In the genomic region with DNA sequence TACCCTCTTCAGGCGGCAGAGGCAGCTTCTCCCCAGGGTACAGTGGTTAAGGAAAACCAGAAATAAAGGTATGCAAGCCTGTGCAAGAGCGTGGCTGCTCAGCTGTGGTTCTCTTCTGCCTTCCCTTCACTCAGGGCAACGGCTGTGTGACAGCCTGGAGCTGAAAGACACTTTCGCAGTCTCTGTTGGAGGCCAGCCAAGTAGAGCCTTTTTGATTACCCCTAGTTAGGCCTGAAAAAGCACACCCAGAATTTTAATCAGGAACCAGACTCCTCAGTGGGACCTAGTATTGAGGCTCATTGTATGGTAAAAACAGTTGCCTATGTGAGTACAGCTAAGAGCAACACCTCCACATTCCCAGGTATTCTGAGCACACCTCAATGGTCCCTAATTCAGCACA, we compare ENCODE assay signal across 10 mouse cellular contexts.
DNase-seq lines count a peak whose midpoint lies in the region; ATAC-seq and TF ChIP-seq lines count a peak whose summit lies in the region.
"Had no signal": no experiment of that assay in that cellular context is flagged by ENCODE, and none has a peak within 500 bp of the region (broad histone marks: within the 10 kb centered on the region; RNA-seq: fewer than 3 reads in every experiment).

No protein-coding gene starts in this region.

- H3K27me3 ChIP-seq in hindbrain, embryonic 12.5 days: no peaks in the 10 kb centered on the region
- no peaks in the 10 kb centered on the region for H3K27me3 ChIP-seq in hindbrain, embryonic 10.5 days (ENCODE audit: insufficient read depth, poor library complexity, severe bottlenecking)
- no peaks in the 10 kb centered on the region for H3K27me3 ChIP-seq in hindbrain, postnatal 0 days (ENCODE audit: insufficient read depth, low read length)
- no peaks in the 10 kb centered on the region for H3K27me3 ChIP-seq in midbrain, postnatal 0 days (ENCODE audit: insufficient read depth, low read length)

- H3K27ac ChIP-seq in hindbrain, embryonic 12.5 days: 0 out of 2 replicates have a peak overlapping the region, but pooled peaks have one; percentile 35
- H3K27ac ChIP-seq in hindbrain, embryonic 10.5 days: no peak overlapping the region
- H3K27ac ChIP-seq in hindbrain, postnatal 0 days: 0 out of 2 replicates have a peak overlapping the region, but pooled peaks have one; percentile 16
- no peak overlapping the region for H3K27ac ChIP-seq in midbrain, postnatal 0 days (ENCODE audit: low read depth, low read length)
- H3K27ac ChIP-seq: liver, embryonic 14.5 days had no signal

- peak; percentile 63 for ATAC-seq in hindbrain, embryonic 12.5 days (ENCODE audit: low FRiP score)
- peak; percentile 78 for ATAC-seq in hindbrain, postnatal 0 days
- ATAC-seq in midbrain, postnatal 0 days (ENCODE audit: low FRiP score): peak; percentile 66; the same call in 1 of the 2 replicates

- no peak overlapping the region for H3K4me3 ChIP-seq in hindbrain, embryonic 12.5 days
- no peak overlapping the region for H3K4me3 ChIP-seq in hindbrain, embryonic 10.5 days
- no peak overlapping the region for H3K4me3 ChIP-seq in hindbrain, postnatal 0 days (ENCODE audit: low read length)
- no peak overlapping the region for H3K4me3 ChIP-seq in midbrain, postnatal 0 days (ENCODE audit: low read depth, low read length)

- H3K4me1 ChIP-seq in hindbrain, embryonic 12.5 days: 0 out of 2 replicates have a peak, but pooled peaks cover 6% of the 10 kb centered on the region
- no peaks in the 10 kb centered on the region for H3K4me1 ChIP-seq in hindbrain, embryonic 10.5 days (replicated peaks)
- no peaks in the 10 kb centered on the region; the same call in 1 of the 2 replicates for H3K4me1 ChIP-seq in hindbrain, postnatal 0 days (ENCODE audit: insufficient read depth, low read length)
- H3K4me1 ChIP-seq in midbrain, postnatal 0 days (ENCODE audit: insufficient read depth, low read length): 0 out of 2 replicates have a peak, but pooled peaks cover 2% of the 10 kb centered on the region

- H3K9ac ChIP-seq in hindbrain, embryonic 12.5 days: no peak overlapping the region
- H3K9ac ChIP-seq in hindbrain, postnatal 0 days (replicated peaks; ENCODE audit: low read length): no peak overlapping the region
- H3K9ac ChIP-seq in midbrain, postnatal 0 days (replicated peaks; ENCODE audit: low read length, poor library complexity, severe bottlenecking): no peak overlapping the region
- H3K9ac ChIP-seq: liver, embryonic 14.5 days had no signal

- no peaks in the 10 kb centered on the region for H3K36me3 ChIP-seq in hindbrain, embryonic 12.5 days
- H3K36me3 ChIP-seq in hindbrain, embryonic 10.5 days: no peaks in the 10 kb centered on the region
- H3K36me3 ChIP-seq in hindbrain, postnatal 0 days (ENCODE audit: insufficient read depth, low read length): no peaks in the 10 kb centered on the region
- H3K36me3 ChIP-seq in midbrain, postnatal 0 days (ENCODE audit: insufficient read depth, low read length): no peaks in the 10 kb centered on the region

- 37% methylated on average over 4 of the region's 4 CpGs for WGBS in hindbrain, embryonic 12.5 days
- 48% methylated on average over 4 of the region's 4 CpGs for WGBS in hindbrain, embryonic 10.5 days
- 13% methylated on average over 4 of the region's 4 CpGs for WGBS in hindbrain, postnatal 0 days
- whole genome bisulfite sequencing in midbrain, postnatal 0 days: 21% methylated on average over 4 of the region's 4 CpGs

- TF ChIP-seq CTCF in hindbrain, postnatal 0 days (IDR thresholded peaks at IDR 0.05; ENCODE audit: low read depth): no peak
- no peak for TF ChIP-seq CTCF in midbrain, postnatal 0 days (IDR thresholded peaks at IDR 0.05)

- H3K9me3 ChIP-seq in hindbrain, embryonic 12.5 days (replicated peaks): no peaks in the 10 kb centered on the region
- H3K9me3 ChIP-seq in hindbrain, embryonic 10.5 days: no peaks in the 10 kb centered on the region
- no peaks in the 10 kb centered on the region for H3K9me3 ChIP-seq in hindbrain, postnatal 0 days (ENCODE audit: low read length)
- no peaks in the 10 kb centered on the region for H3K9me3 ChIP-seq in midbrain, postnatal 0 days (ENCODE audit: low read length)

- no peak for DNase-seq in hindbrain, embryonic 10.5 days (ENCODE audit: low spot score)
- DNase-seq in cerebellum, adult 8-10 months: peak; percentile 27
- peak; percentile 79 for DNase-seq in hindbrain, postnatal 0 days (ENCODE audit: low spot score)
- DNase-seq in midbrain, postnatal 0 days (ENCODE audit: low spot score): peak; percentile 71
- DNase-seq in urinary bladder, postnatal 4 days (ENCODE audit: low spot score in 2 of 2): no peak
- DNase-seq in thymus, postnatal 4 days: no peak
- no peak for DNase-seq in urinary bladder, postnatal 36 days (ENCODE audit: low spot score in 2 of 2)
- DNase-seq: thymus, postnatal 25 days had no signal

- H3K4me2 ChIP-seq in hindbrain, embryonic 12.5 days (replicated peaks): 0 out of 2 replicates have a peak overlapping the region, but pooled peaks have one; percentile 21
- H3K4me2 ChIP-seq in hindbrain, postnatal 0 days (ENCODE audit: low read depth, low read length): peak overlapping the region; percentile 30
- 0 out of 2 replicates have a peak overlapping the region, but pooled peaks have one; percentile 12 for H3K4me2 ChIP-seq in midbrain, postnatal 0 days (ENCODE audit: low read depth, low read length, poor library complexity, severe bottlenecking)

Comparison
In these comparisons a context has a peak if more than half of its experiments do, and no peak if none do; other contexts are left out.
1. H3K27ac ChIP-seq: peak in hindbrain, embryonic 12.5 days (single experiment) and hindbrain, postnatal 0 days (single experiment); none in hindbrain, embryonic 10.5 days (single experiment) and midbrain, postnatal 0 days (single experiment).
2. DNase-seq: peak in cerebellum, adult 8-10 months (single experiment), hindbrain, postnatal 0 days (single experiment) and midbrain, postnatal 0 days (single experiment); none in hindbrain, embryonic 10.5 days (single experiment), urinary bladder, postnatal 4 days (0 of 2), thymus, postnatal 4 days (single experiment) and urinary bladder, postnatal 36 days (0 of 2).
3. Peak in every context shown above with its lines, with median percentiles within 50 percentile points of each other: ATAC-seq and H3K4me2 ChIP-seq.